Mouse (Mus musculus): ENCODE measurements around the gene Rbfox1.

GRCm38 (mm10) chr16:6986031-6986430 lies 1100.9 kb downstream of the Rbfox1 start:
- no peak for TF ChIP-seq CTCF (IDR thresholded peaks at IDR 0.05; ENCODE audit: low read depth, low read length)
- TF ChIP-seq POLR2A (IDR thresholded peaks at IDR 0.05; ENCODE audit: insufficient read depth, low read length) = no peak
